Mouse (Mus musculus): ENCODE measurements at regions not wholly inside any gene's neighbourhood (a gene's known extent, or its start where the extent isn't known, plus 50 kb on each side); places are given as distances from the start of the nearest gene placed in this dataset.

DNA sequence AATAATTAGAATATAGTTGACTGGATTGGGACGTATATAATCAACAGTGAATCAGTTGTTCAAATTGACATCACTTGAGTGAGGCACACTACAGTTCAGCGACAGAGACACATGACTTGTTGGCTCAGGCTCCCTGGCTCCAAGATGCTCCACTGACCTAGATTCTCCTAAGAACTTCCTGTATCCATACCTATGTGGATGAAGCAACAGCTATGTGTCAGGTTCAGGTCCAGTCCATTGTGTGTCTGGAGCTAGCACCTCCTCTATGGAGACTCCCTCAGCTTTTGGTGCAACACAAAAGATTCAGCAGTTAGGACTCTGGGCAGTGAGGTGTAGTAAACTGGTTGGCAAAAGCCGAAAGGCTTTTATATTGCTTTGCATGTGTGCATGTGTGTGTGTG lies 251.6 kb downstream of the Ankrd50 start:
- TF ChIP-seq CTCF (IDR thresholded peaks at IDR 0.05; ENCODE audit: extremely low read depth, insufficient read length, insufficient replicate concordance, low read depth, low read length) (no peak), POLR2A (IDR thresholded peaks at IDR 0.05; ENCODE audit: low read depth, low read length) (no peak)
